In the genomic region with DNA sequence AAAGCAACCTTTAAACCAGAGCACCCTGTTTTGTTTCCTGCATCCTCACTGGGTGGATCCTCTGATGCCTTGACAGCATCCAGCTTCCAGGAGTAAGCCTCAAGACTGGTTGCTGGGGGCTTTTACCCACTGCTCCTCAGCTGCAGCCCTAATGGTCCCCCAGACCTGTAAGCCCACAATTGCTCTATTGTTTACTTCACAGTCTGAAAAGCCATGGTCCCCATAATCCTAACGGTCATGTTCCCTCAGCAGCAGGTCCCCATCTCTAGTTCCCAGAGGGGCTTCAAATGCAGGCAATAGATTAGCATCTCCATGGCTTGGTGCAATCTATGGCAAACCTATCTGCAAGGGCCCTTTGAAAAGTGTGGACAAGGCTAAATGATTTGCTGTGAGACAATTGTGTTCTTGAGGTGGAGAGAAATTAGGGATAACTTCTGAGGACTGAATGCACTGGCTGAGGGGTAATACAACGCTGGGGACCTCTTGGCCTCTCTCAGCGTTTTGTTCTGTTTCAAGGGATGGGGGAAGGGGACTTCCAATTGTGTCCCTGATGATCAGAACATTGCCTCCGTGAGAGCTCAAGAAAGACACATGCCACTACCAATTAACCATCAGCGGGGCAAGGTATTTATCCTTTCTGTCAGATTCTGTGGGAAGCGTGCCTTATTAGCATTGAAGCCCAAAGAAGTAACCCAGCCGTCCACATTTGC, we compare ENCODE assay signal across 15 mouse cellular contexts.
DNase-seq lines count a peak whose midpoint lies in the region; ATAC-seq and TF ChIP-seq lines count a peak whose summit lies in the region.
"Had no signal": no experiment of that assay in that cellular context is flagged by ENCODE, and none has a peak within 500 bp of the region (broad histone marks: within the 10 kb centered on the region; RNA-seq: fewer than 3 reads in every experiment).

No protein-coding gene starts in this region.

- no peak overlapping the region for H3K4me3 ChIP-seq in gastrocnemius, adult 2 months
- no peak overlapping the region for H3K4me3 ChIP-seq in hindbrain, embryonic 12.5 days
- no peak overlapping the region for H3K4me3 ChIP-seq in hindbrain, embryonic 16.5 days (ENCODE audit: low read length)
- no peak overlapping the region for H3K4me3 ChIP-seq in embryonic facial prominence, embryonic 10.5 days
- H3K4me3 ChIP-seq: embryonic facial prominence, embryonic 12.5 days; hindbrain, embryonic 15.5 days; left cerebral cortex, adult 2 months; limb, embryonic 13.5 days; megakaryocyte, embryonic 14.5 days had no signal

- TF ChIP-seq CTCF in gastrocnemius, adult 2 months (IDR thresholded peaks at IDR 0.05): no peak
- TF ChIP-seq CTCF in brain, embryonic 14.5 days (IDR thresholded peaks at IDR 0.05; ENCODE audit: borderline replicate concordance, extremely low read depth, insufficient read depth, insufficient read length): no peak

- H3K36me3 ChIP-seq in hindbrain, embryonic 12.5 days: no peaks in the 10 kb centered on the region
- H3K36me3 ChIP-seq in hindbrain, embryonic 16.5 days (ENCODE audit: control insufficient read depth, insufficient read depth, low read length): no peaks in the 10 kb centered on the region
- no peaks in the 10 kb centered on the region for H3K36me3 ChIP-seq in embryonic facial prominence, embryonic 10.5 days (replicated peaks)
- H3K36me3 ChIP-seq: embryonic facial prominence, embryonic 12.5 days; hindbrain, embryonic 15.5 days; limb, embryonic 13.5 days had no signal

- intact Hi-C loops in gastrocnemius, adult 2 months (cut with DNase I): no loop called here

- no peak overlapping the region for H3K9ac ChIP-seq in hindbrain, embryonic 12.5 days
- no peak overlapping the region for H3K9ac ChIP-seq in hindbrain, embryonic 16.5 days (ENCODE audit: low read depth, low read length)
- H3K9ac ChIP-seq: embryonic facial prominence, embryonic 12.5 days; hindbrain, embryonic 15.5 days; limb, embryonic 13.5 days had no signal

- no peaks in the 10 kb centered on the region for H3K9me3 ChIP-seq in hindbrain, embryonic 12.5 days (replicated peaks)
- no peaks in the 10 kb centered on the region for H3K9me3 ChIP-seq in hindbrain, embryonic 16.5 days (ENCODE audit: control insufficient read depth, low read length)
- H3K9me3 ChIP-seq in embryonic facial prominence, embryonic 10.5 days: no peaks in the 10 kb centered on the region
- H3K9me3 ChIP-seq: embryonic facial prominence, embryonic 12.5 days; hindbrain, embryonic 15.5 days; limb, embryonic 13.5 days had no signal

- H3K27ac ChIP-seq in gastrocnemius, adult 2 months: peak overlapping the region; percentile 35; the same call in 1 of the 2 replicates
- no peak overlapping the region for H3K27ac ChIP-seq in hindbrain, embryonic 12.5 days
- H3K27ac ChIP-seq in hindbrain, embryonic 16.5 days (ENCODE audit: low read depth, low read length): no peak overlapping the region
- no peak overlapping the region for H3K27ac ChIP-seq in embryonic facial prominence, embryonic 10.5 days (replicated peaks)
- H3K27ac ChIP-seq: embryonic facial prominence, embryonic 12.5 days; hindbrain, embryonic 15.5 days; left cerebral cortex, adult 2 months; limb, embryonic 13.5 days had no signal

- H3K27me3 ChIP-seq in hindbrain, embryonic 12.5 days: peaks cover 16% of the 10 kb centered on the region
- H3K27me3 ChIP-seq in hindbrain, embryonic 16.5 days (replicated peaks; ENCODE audit: control insufficient read depth, insufficient read depth, low read length): no peaks in the 10 kb centered on the region; the same call in 1 of the 2 replicates
- H3K27me3 ChIP-seq in embryonic facial prominence, embryonic 10.5 days (replicated peaks; ENCODE audit: low read depth, poor library complexity, severe bottlenecking): peaks cover 32% of the 10 kb centered on the region

- ATAC-seq in hindbrain, embryonic 12.5 days (ENCODE audit: low FRiP score): peak; percentile 58; the same call in 1 of the 2 replicates
- no peak for ATAC-seq in hindbrain, embryonic 16.5 days

- no peak for DNase-seq in gastrocnemius, adult 2 months
- no peak for DNase-seq in gastrocnemius, adult 18-20 months (ENCODE audit: low spot score)
- DNase-seq in brain, embryonic 14.5 days (ENCODE audit: low read depth): peak; percentile 53
- DNase-seq in embryonic facial prominence, embryonic 10.5 days (ENCODE audit: low spot score): peak; percentile 21
- no peak for DNase-seq in layer of hippocampus, adult 11-12 months (ENCODE audit: low spot score)
- DNase-seq in thymus, postnatal 25 days: no peak
- DNase-seq: B cell, adult 2 months; cerebellum, adult 9-10 months had no signal

- no peak overlapping the region for H3K4me2 ChIP-seq in hindbrain, embryonic 12.5 days (replicated peaks)
- no peak overlapping the region for H3K4me2 ChIP-seq in hindbrain, embryonic 16.5 days (ENCODE audit: low read length)
- H3K4me2 ChIP-seq: embryonic facial prominence, embryonic 12.5 days; hindbrain, embryonic 15.5 days; limb, embryonic 13.5 days had no signal

- no peak for TF ChIP-seq POLR2A in brain, embryonic 14.5 days (IDR thresholded peaks at IDR 0.05; ENCODE audit: borderline replicate concordance, extremely low read depth, insufficient read depth, insufficient read length, poor library complexity, severe bottlenecking)

- H3K4me1 ChIP-seq in hindbrain, embryonic 12.5 days: peaks cover 18% of the 10 kb centered on the region
- no peaks in the 10 kb centered on the region for H3K4me1 ChIP-seq in hindbrain, embryonic 16.5 days (ENCODE audit: control insufficient read depth, insufficient read depth, low read depth, low read length)
- H3K4me1 ChIP-seq in embryonic facial prominence, embryonic 10.5 days: peaks cover 42% of the 10 kb centered on the region
- H3K4me1 ChIP-seq: hindbrain, embryonic 15.5 days; megakaryocyte, embryonic 14.5 days had no signal

- WGBS in hindbrain, embryonic 12.5 days: 17% methylated on average over 7 of the region's 7 CpGs
- 17% methylated on average over 7 of the region's 7 CpGs for WGBS in hindbrain, embryonic 16.5 days
- 20% methylated on average over 7 of the region's 7 CpGs for WGBS in embryonic facial prominence, embryonic 10.5 days

Comparison
In these comparisons a context has a peak if more than half of its experiments do, and no peak if none do; other contexts are left out.
1. DNase-seq: peak in brain, embryonic 14.5 days (single experiment) and embryonic facial prominence, embryonic 10.5 days (single experiment); none in gastrocnemius, adult 2 months (single experiment), gastrocnemius, adult 18-20 months (single experiment), layer of hippocampus, adult 11-12 months (single experiment) and thymus, postnatal 25 days (single experiment).